Mouse (Mus musculus): ENCODE measurements around the gene Tnfrsf13b. TPM values are rescaled to one million over a fixed set of nuclear protein-coding genes. Genes with fewer than 3 reads are reported as not detected.
"Not testable (repeated sequence)": the region's sequence is repeated elsewhere in the genome, so short reads cannot be mapped to it uniquely, and the experiment has no call there.

Gene Tnfrsf13b
- total and polyA plus RNA-seq, 2 experiments from 2014 or later, result 0.08 to 1.5 TPM

GRCm38 (mm10) chr11:61127421-61128055 is 983 bp downstream of the Tnfrsf13b start:
- H3K9ac ChIP-seq (replicated peaks; ENCODE audit: low read depth, low read length), result no peak overlapping the region
- DNase-seq (ENCODE audit: low spot score) (no peak), ATAC-seq (ENCODE audit: insufficient read depth, low read depth) (no peak)
- H3K27me3 ChIP-seq (ENCODE audit: control insufficient read depth, insufficient read depth, low read length), result no peaks in the 10 kb centered on the region
- TF ChIP-seq CTCF (IDR thresholded peaks at IDR 0.05; ENCODE audit: low read depth) (no peak), EP300 (IDR thresholded peaks at IDR 0.05; ENCODE audit: low read depth) (no peak)
- H3K9me3 ChIP-seq (replicated peaks; ENCODE audit: control insufficient read depth, low read length), result no peaks in the 10 kb centered on the region
- no peak overlapping the region for H3K27ac ChIP-seq (ENCODE audit: low read depth)
- 87% methylated on average over 8 of the region's 8 CpGs for WGBS
- H3K36me3 ChIP-seq (replicated peaks; ENCODE audit: control insufficient read depth, insufficient read depth, low read length), result no peaks in the 10 kb centered on the region
- no peaks in the 10 kb centered on the region for H3K4me1 ChIP-seq (ENCODE audit: control insufficient read depth, insufficient read depth)
- no peak overlapping the region for H3K4me2 ChIP-seq (ENCODE audit: low read depth, low read length)
- H3K4me3 ChIP-seq (ENCODE audit: low read depth, low read length), result no peak overlapping the region

DNA sequence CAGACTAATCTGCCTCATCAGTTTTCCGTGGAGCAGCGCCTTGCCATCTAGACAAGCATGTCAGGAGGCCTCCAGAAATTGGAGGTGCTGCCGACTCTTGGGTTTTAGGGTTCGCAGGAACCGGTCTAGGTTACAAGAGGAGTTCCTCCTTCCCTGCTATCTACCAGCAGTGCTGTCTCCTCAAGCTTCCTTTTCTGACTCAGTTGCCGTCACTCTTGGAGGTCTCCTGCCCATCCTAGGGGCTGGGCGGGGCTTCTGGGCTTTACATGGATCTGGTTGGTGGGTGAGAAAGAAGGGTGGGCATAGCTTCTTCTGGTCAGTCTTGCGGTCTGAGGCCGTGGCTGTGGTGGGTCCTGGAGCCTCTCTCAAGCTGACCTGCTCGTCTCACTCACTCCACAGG is 2.8 kb downstream of the Tnfrsf13b start:
- Histone ChIP-seq H3K27ac (ENCODE audit: low read depth) (no peak overlapping the region), H3K4me2 (ENCODE audit: low read depth, low read length) (no peak overlapping the region), H3K4me1 (ENCODE audit: control insufficient read depth, insufficient read depth) (no peaks in the 10 kb centered on the region), H3K4me3 (ENCODE audit: low read depth, low read length) (no peak overlapping the region), H3K9ac (replicated peaks; ENCODE audit: low read depth, low read length) (no peak overlapping the region), H3K27me3 (ENCODE audit: control insufficient read depth, insufficient read depth, low read length) (no peaks in the 10 kb centered on the region), H3K36me3 (replicated peaks; ENCODE audit: control insufficient read depth, insufficient read depth, low read length) (no peaks in the 10 kb centered on the region), H3K9me3 (replicated peaks; ENCODE audit: control insufficient read depth, low read length) (no peaks in the 10 kb centered on the region)
- no peak for DNase-seq (ENCODE audit: low spot score)
- no peak for ATAC-seq (ENCODE audit: insufficient read depth, low read depth)
- 39% methylated on average over 10 of the region's 10 CpGs for WGBS
- no peak for TF ChIP-seq EP300 (IDR thresholded peaks at IDR 0.05; ENCODE audit: low read depth)
- no peak for TF ChIP-seq CTCF (IDR thresholded peaks at IDR 0.05; ENCODE audit: low read depth)

DNA sequence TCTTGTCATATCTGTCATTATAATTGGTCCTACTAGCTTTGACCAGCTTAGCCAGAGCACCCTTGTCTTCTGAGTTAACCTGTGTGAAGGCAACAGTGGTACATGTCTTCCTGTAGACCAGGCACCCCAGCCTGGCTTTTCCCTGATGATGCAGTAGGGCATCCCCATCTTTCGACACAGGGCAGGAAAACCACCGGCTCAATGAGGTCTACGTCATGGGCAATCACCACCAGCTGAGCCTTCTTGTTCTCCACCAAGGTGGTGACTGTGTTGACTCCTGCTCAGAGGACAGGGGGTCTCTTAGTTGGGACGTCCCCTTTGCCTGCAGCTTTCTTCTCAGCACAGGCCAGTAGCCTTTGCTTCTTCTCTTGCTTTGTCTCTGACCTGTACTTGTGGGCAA is 4.1 kb downstream of the Tnfrsf13b start:
- H3K9me3 ChIP-seq (replicated peaks; ENCODE audit: control insufficient read depth, low read length); H3K4me3 ChIP-seq (ENCODE audit: low read depth, low read length); H3K36me3 ChIP-seq (replicated peaks; ENCODE audit: control insufficient read depth, insufficient read depth, low read length); ATAC-seq (ENCODE audit: insufficient read depth, low read depth); H3K4me2 ChIP-seq (ENCODE audit: low read depth, low read length); DNase-seq (ENCODE audit: low spot score); H3K27me3 ChIP-seq (ENCODE audit: control insufficient read depth, insufficient read depth, low read length); H3K4me1 ChIP-seq (ENCODE audit: control insufficient read depth, insufficient read depth); H3K27ac ChIP-seq (ENCODE audit: low read depth); H3K9ac ChIP-seq (replicated peaks; ENCODE audit: low read depth, low read length): not testable (repeated sequence)
- 64% methylated on average over 4 of the region's 4 CpGs for whole genome bisulfite sequencing

GRCm38 (mm10) chr11:61132943-61133342 is 6.4 kb downstream of the Tnfrsf13b start:
- Histone ChIP-seq H3K36me3 (replicated peaks; ENCODE audit: control insufficient read depth, insufficient read depth, low read length) (no peaks in the 10 kb centered on the region), H3K27me3 (ENCODE audit: control insufficient read depth, insufficient read depth, low read length) (no peaks in the 10 kb centered on the region), H3K4me1 (ENCODE audit: control insufficient read depth, insufficient read depth) (no peaks in the 10 kb centered on the region), H3K27ac (ENCODE audit: low read depth) (no peak overlapping the region), H3K9ac (replicated peaks; ENCODE audit: low read depth, low read length) (no peak overlapping the region), H3K9me3 (replicated peaks; ENCODE audit: control insufficient read depth, low read length) (no peaks in the 10 kb centered on the region), H3K4me3 (ENCODE audit: low read depth, low read length) (no peak overlapping the region), H3K4me2 (ENCODE audit: low read depth, low read length) (no peak overlapping the region)
- ATAC-seq (ENCODE audit: insufficient read depth, low read depth) (no peak), DNase-seq (ENCODE audit: low spot score) (no peak)
- TF ChIP-seq CTCF (IDR thresholded peaks at IDR 0.05; ENCODE audit: low read depth), result no peak
- 80% methylated on average over 2 of the region's 2 CpGs for WGBS

DNA sequence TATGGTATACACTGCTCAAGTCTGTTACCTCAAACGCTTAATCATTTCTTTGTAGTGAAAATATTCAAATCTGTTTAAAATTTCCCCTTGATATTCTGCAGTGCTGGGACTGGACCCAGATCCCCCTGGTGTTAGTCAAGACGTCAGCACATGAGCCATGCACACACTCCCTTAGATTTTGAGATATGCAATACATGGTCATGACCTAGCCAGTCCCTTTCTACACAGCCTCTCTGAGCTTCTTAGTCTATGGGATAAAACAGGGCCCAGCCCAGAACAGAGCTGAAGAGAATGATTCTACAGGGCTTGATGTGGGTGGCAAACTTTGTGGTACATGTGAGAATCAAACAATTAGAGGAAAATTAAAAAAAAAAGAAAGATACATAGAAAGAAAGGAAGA is 15.1 kb downstream of the Tnfrsf13b start:
- no peak for ATAC-seq (ENCODE audit: insufficient read depth, low read depth)
- Histone ChIP-seq H3K27me3 (ENCODE audit: control insufficient read depth, insufficient read depth, low read length) (0 out of 2 replicates have a peak, but pooled peaks cover under 1% of the 10 kb centered on the region), H3K9me3 (replicated peaks; ENCODE audit: control insufficient read depth, low read length) (no peaks in the 10 kb centered on the region), H3K36me3 (replicated peaks; ENCODE audit: control insufficient read depth, insufficient read depth, low read length) (no peaks in the 10 kb centered on the region), H3K4me2 (ENCODE audit: low read depth, low read length) (no peak overlapping the region), H3K27ac (ENCODE audit: low read depth) (no peak overlapping the region), H3K4me3 (ENCODE audit: low read depth, low read length) (no peak overlapping the region), H3K4me1 (ENCODE audit: control insufficient read depth, insufficient read depth) (0 out of 2 replicates have a peak, but pooled peaks cover 6% of the 10 kb centered on the region), H3K9ac (replicated peaks; ENCODE audit: low read depth, low read length) (no peak overlapping the region)
- no peak for DNase-seq (ENCODE audit: low spot score)
- no peak for TF ChIP-seq CTCF (IDR thresholded peaks at IDR 0.05; ENCODE audit: low read depth)
- no peak for TF ChIP-seq EP300 (IDR thresholded peaks at IDR 0.05; ENCODE audit: low read depth)
- WGBS, result 60% methylated on average over 2 of the region's 2 CpGs

- Histone ChIP-seq H3K4me1 (ENCODE audit: control insufficient read depth, insufficient read depth) (0 out of 2 replicates have a peak, but pooled peaks cover 6% of the 10 kb centered on the region), H3K4me3 (ENCODE audit: low read depth, low read length) (peak overlapping the region; percentile 29; the same call in 1 of the 2 replicates), H3K27ac (ENCODE audit: low read depth) (0 out of 2 replicates have a peak overlapping the region, but pooled peaks have one; percentile 23), H3K9ac (replicated peaks; ENCODE audit: low read depth, low read length) (no peak overlapping the region; the same call in 1 of the 2 replicates), H3K27me3 (ENCODE audit: control insufficient read depth, insufficient read depth, low read length) (0 out of 2 replicates have a peak, but pooled peaks cover 6% of the 10 kb centered on the region), H3K9me3 (replicated peaks; ENCODE audit: control insufficient read depth, low read length) (no peaks in the 10 kb centered on the region), H3K4me2 (ENCODE audit: low read depth, low read length) (peak overlapping the region; percentile 42; the same call in 1 of the 2 replicates), H3K36me3 (replicated peaks; ENCODE audit: control insufficient read depth, insufficient read depth, low read length) (no peaks in the 10 kb centered on the region)
- DNase-seq (ENCODE audit: low spot score) (no peak), ATAC-seq (ENCODE audit: insufficient read depth, low read depth) (no peak)
- WGBS, result 40% methylated on average over 3 of the region's 3 CpGs
- TF ChIP-seq EP300 (IDR thresholded peaks at IDR 0.05; ENCODE audit: low read depth) (no peak), CTCF (IDR thresholded peaks at IDR 0.05; ENCODE audit: low read depth) (no peak)
Measured at GRCm38 (mm10) chr11:61142262-61142661, 15.7 kb downstream of the Tnfrsf13b start.
